Mouse (Mus musculus): Measurements from ENCODE around the gene Nck2.

- no peak for TF ChIP-seq CTCF (IDR thresholded peaks at IDR 0.05; ENCODE audit: borderline replicate concordance, insufficient read depth, low read length)
- no peak for TF ChIP-seq POLR2A (IDR thresholded peaks at IDR 0.05; ENCODE audit: low read depth, low read length)
Observed at GRCm38 (mm10) chr1:43517405-43517804, 73.0 kb downstream of the Nck2 start.
